Mouse (Mus musculus) lung, embryonic 16.5 days (tissue): ENCODE measurements around the gene D930020B18Rik. TPM values are rescaled to one million over a fixed set of nuclear protein-coding genes. Genes with fewer than 3 reads are reported as not detected.

Source experiments
- ATAC-seq: fragments of 200-750 bp; cut with Nextera tagmentation; 2 replicates; pipeline ENCODE4 v1.8.0; 2017; ENCODE audit warnings: low read depth, mild to moderate bottlenecking, moderate library complexity
- H3K27ac ChIP-seq: fragments of 300-500 bp; sonication (generic); 2 replicates; pipeline ENCODE4 v1.5.1; 2014; ENCODE audit warnings: mild to moderate bottlenecking, control low read depth, low read length
- H3K27me3 ChIP-seq: fragments of 300-500 bp; sonication (generic); 2 replicates; pipeline ENCODE4 v1.6.1; 2014; ENCODE audit warnings: low read depth, low read length, mixed read lengths; ENCODE audit not compliant: control insufficient read depth, insufficient read depth
- H3K36me3 ChIP-seq: fragments of 300-500 bp; sonication (generic); 2 replicates; pipeline ENCODE4 v1.6.1; 2014; ENCODE audit warnings: low read length; ENCODE audit not compliant: control insufficient read depth, insufficient read depth
- H3K4me1 ChIP-seq: fragments of 300-500 bp; sonication (generic); replicated peaks from 2 replicates; pipeline ENCODE4 v1.6.1; 2014; ENCODE audit warnings: low read length, mixed read lengths; ENCODE audit not compliant: control insufficient read depth, insufficient read depth
- H3K4me2 ChIP-seq: fragments of 300-500 bp; sonication (generic); 2 replicates; pipeline ENCODE4 v1.6.1; 2014; ENCODE audit warnings: low read depth, low read length, control low read depth
- H3K4me3 ChIP-seq: fragments of 300-500 bp; sonication (generic); 2 replicates; pipeline ENCODE4 v1.5.1; 2014; ENCODE audit warnings: mild to moderate bottlenecking, low read length, control low read depth
- H3K9ac ChIP-seq: fragments of 300-500 bp; sonication (generic); 2 replicates; pipeline ENCODE4 v1.6.1; 2014; ENCODE audit warnings: low read length, control low read depth
- H3K9me3 ChIP-seq: fragments of 300-500 bp; sonication (generic); 2 replicates; pipeline ENCODE4 v1.6.1; 2016; ENCODE audit warnings: low read length; ENCODE audit not compliant: control insufficient read depth
- WGBS: fragments of 180-500 bp; shearing (Covaris S2); extraction: QIAGEN DNeasy Blood & Tissue Kit; methylation state at CpG from one replicate; pipeline ENCODE4 v1.1.7; 2014; 5-methylcytosine and 5-hydroxymethylcytosine counted together
- polyA plus RNA-seq: library from polyadenylated mRNA; unstranded; fragments of >200 nt; fragmentation: Nextera tagmentation; extraction: Ambion mirVana; gene quantifications from 2 replicates; pipeline ENCODE4 v1.2.1, GENCODE M21; 2015

The D930020B18Rik gene
- polyA plus RNA-seq, 1 experiment from 2014 or later, result 0.30 TPM

- ATAC-seq, result no peak
- Histone ChIP-seq H3K4me2 (no peak overlapping the region), H3K36me3 (no peaks in the 10 kb centered on the region), H3K4me1 (peaks cover 11% of the 10 kb centered on the region), H3K9ac (no peak overlapping the region), H3K27ac (no peak overlapping the region), H3K4me3 (no peak overlapping the region), H3K27me3 (no peaks in the 10 kb centered on the region), H3K9me3 (no peaks in the 10 kb centered on the region)
- WGBS, result 84% methylated on average over 6 of the region's 6 CpGs
These were observed 12.8 kb upstream of the D930020B18Rik start for GRCm38 (mm10) chr10:121628561-121629040.

GRCm38 (mm10) chr10:121634159-121634558 lies 7.2 kb upstream of the D930020B18Rik start:
- Histone ChIP-seq H3K4me3 (no peak overlapping the region), H3K9ac (no peak overlapping the region), H3K4me1 (no peaks in the 10 kb centered on the region), H3K27ac (no peak overlapping the region), H3K27me3 (no peaks in the 10 kb centered on the region; the same call in 1 of the 2 replicates), H3K36me3 (no peaks in the 10 kb centered on the region), H3K4me2 (no peak overlapping the region), H3K9me3 (no peaks in the 10 kb centered on the region)
- WGBS, result 39% methylated on average over 1 of the region's 1 CpGs
- no peak for ATAC-seq

GRCm38 (mm10) chr10:121636276-121636675 lies 5.1 kb upstream of the D930020B18Rik start:
- ATAC-seq, result no peak
- Histone ChIP-seq H3K27ac (no peak overlapping the region), H3K4me2 (no peak overlapping the region), H3K9me3 (no peaks in the 10 kb centered on the region), H3K27me3 (peaks cover 5% of the 10 kb centered on the region), H3K36me3 (no peaks in the 10 kb centered on the region), H3K4me3 (no peak overlapping the region), H3K9ac (no peak overlapping the region), H3K4me1 (peaks cover 3% of the 10 kb centered on the region; the same call in 1 of the 2 replicates)
- 80% methylated on average over 6 of the region's 6 CpGs for WGBS

GRCm38 (mm10) chr10:121639573-121639972 lies 1.8 kb upstream of the D930020B18Rik start:
- H3K4me1 ChIP-seq, result peaks cover 11% of the 10 kb centered on the region; the same call in 1 of the 2 replicates
- no peaks in the 10 kb centered on the region for H3K36me3 ChIP-seq
- H3K4me2 ChIP-seq, result no peak overlapping the region
- whole genome bisulfite sequencing, result 77% methylated on average over 5 of the region's 5 CpGs
- ATAC-seq, result no peak
- no peaks in the 10 kb centered on the region for H3K9me3 ChIP-seq
- no peak overlapping the region for H3K27ac ChIP-seq
- H3K27me3 ChIP-seq, result peaks cover 27% of the 10 kb centered on the region
- no peak overlapping the region for H3K9ac ChIP-seq
- H3K4me3 ChIP-seq, result no peak overlapping the region

GRCm38 (mm10) chr10:121640150-121640930 lies 1.0 kb upstream of the D930020B18Rik start:
- no peaks in the 10 kb centered on the region for H3K36me3 ChIP-seq
- H3K4me1 ChIP-seq, result peaks cover 11% of the 10 kb centered on the region; the same call in 1 of the 2 replicates
- no peak overlapping the region for H3K9ac ChIP-seq
- H3K4me3 ChIP-seq, result no peak overlapping the region
- H3K4me2 ChIP-seq, result peak overlapping the region; percentile 98
- H3K27ac ChIP-seq, result no peak overlapping the region
- H3K9me3 ChIP-seq, result no peaks in the 10 kb centered on the region
- ATAC-seq, result no peak
- WGBS, result 44% methylated on average over 6 of the region's 6 CpGs
- H3K27me3 ChIP-seq, result peaks cover 27% of the 10 kb centered on the region

- H3K27me3 ChIP-seq, result peaks cover 27% of the 10 kb centered on the region
- no peak overlapping the region for H3K27ac ChIP-seq
- H3K4me2 ChIP-seq, result peak overlapping the region; percentile 98
- 15% methylated on average over 10 of the region's 10 CpGs for WGBS
- no peaks in the 10 kb centered on the region for H3K36me3 ChIP-seq
- no peaks in the 10 kb centered on the region for H3K9me3 ChIP-seq
- peaks cover 11% of the 10 kb centered on the region; the same call in 1 of the 2 replicates for H3K4me1 ChIP-seq
- no peak for ATAC-seq
- peak overlapping the region; percentile 63; the same call in 1 of the 2 replicates for H3K9ac ChIP-seq
- H3K4me3 ChIP-seq, result peak overlapping the region; percentile 62
These were observed 480 bp upstream of the D930020B18Rik start for GRCm38 (mm10) chr10:121640944-121641271.

- peak overlapping the region; percentile 98 for H3K4me2 ChIP-seq
- WGBS, result 5% methylated on average over 28 of the region's 28 CpGs
- peaks cover 27% of the 10 kb centered on the region for H3K27me3 ChIP-seq
- peaks cover 11% of the 10 kb centered on the region; the same call in 1 of the 2 replicates for H3K4me1 ChIP-seq
- H3K27ac ChIP-seq, result no peak overlapping the region
- peak; percentile 55; the same call in 1 of the 2 replicates for ATAC-seq
- H3K9me3 ChIP-seq, result no peaks in the 10 kb centered on the region
- H3K4me3 ChIP-seq, result peak overlapping the region; percentile 62
- H3K9ac ChIP-seq, result peak overlapping the region; percentile 63
- H3K36me3 ChIP-seq, result no peaks in the 10 kb centered on the region
These were observed 913 bp downstream of the D930020B18Rik start for GRCm38 (mm10) chr10:121642054-121642947.

- Histone ChIP-seq H3K4me1 (peaks cover 8% of the 10 kb centered on the region; the same call in 1 of the 2 replicates), H3K9ac (no peak overlapping the region), H3K4me3 (no peak overlapping the region), H3K4me2 (no peak overlapping the region), H3K27me3 (peaks cover 21% of the 10 kb centered on the region), H3K36me3 (no peaks in the 10 kb centered on the region), H3K27ac (no peak overlapping the region), H3K9me3 (no peaks in the 10 kb centered on the region)
- no peak for ATAC-seq
- WGBS, result 49% methylated on average over 6 of the region's 6 CpGs
These were observed 4.9 kb downstream of the D930020B18Rik start for GRCm38 (mm10) chr10:121646294-121646693.

- Histone ChIP-seq H3K9me3 (no peaks in the 10 kb centered on the region), H3K4me2 (no peak overlapping the region), H3K36me3 (no peaks in the 10 kb centered on the region), H3K27ac (no peak overlapping the region), H3K4me3 (no peak overlapping the region), H3K9ac (no peak overlapping the region), H3K4me1 (no peaks in the 10 kb centered on the region), H3K27me3 (no peaks in the 10 kb centered on the region)
- WGBS, result 86% methylated on average over 1 of the region's 1 CpGs
- no peak for ATAC-seq
These were observed 11.7 kb downstream of the D930020B18Rik start for GRCm38 (mm10) chr10:121653079-121653478.
